Mouse (Mus musculus) liver, embryonic 14.5 days (tissue): Measurements from ENCODE around the gene Uimc1. TPM values are rescaled to one million over a fixed set of nuclear protein-coding genes. Genes with fewer than 3 reads are reported as not detected.

Experiments used
- ATAC-seq: fragments of 200-750 bp; cut with Nextera tagmentation; 2 replicates; pipeline ENCODE4 v1.8.0; 2017; ENCODE audit warnings: moderate number of reproducible peaks, mild to moderate bottlenecking, moderate library complexity; ENCODE audit not compliant: insufficient read depth
- DNase-seq, 3 experiments: peaks; one replicate each; pipeline ENCODE4 v3.0.0-alpha.2; 2012 to 2013; ENCODE audit warnings: low read depth in 3 of 3, low spot score in 3 of 3
- H3K27ac ChIP-seq: fragments of 300-500 bp; sonication (generic); 2 replicates; pipeline ENCODE4 v1.5.1; 2014; ENCODE audit warnings: moderate library complexity, mild to moderate bottlenecking, control low read depth, inconsistent platforms
- H3K27me3 ChIP-seq: fragments of 300-500 bp; sonication (generic); 2 replicates; pipeline ENCODE4 v1.6.1; 2014; ENCODE audit warnings: mild to moderate bottlenecking, low read length, moderate library complexity; ENCODE audit not compliant: control insufficient read depth, insufficient read depth
- H3K36me3 ChIP-seq: fragments of 300-500 bp; sonication (generic); replicated peaks from 2 replicates; pipeline ENCODE4 v1.6.1; 2014; ENCODE audit warnings: low read depth; ENCODE audit not compliant: control insufficient read depth, insufficient read depth
- H3K4me1 ChIP-seq, 2 experiments: fragments of 200-500 bp in 1 of 2; fragments of 300-500 bp in 1 of 2; sonication (generic) in 1 of 2; replicated peaks; 2 replicates each; pipeline ENCODE4 v1.6.1; 2012 to 2014; ENCODE audit warnings: antibody characterized with exemption in 1 of 2, inconsistent platforms in 1 of 2, low read length in 1 of 2; ENCODE audit not compliant: control insufficient read depth in 2 of 2, insufficient read depth in 2 of 2
- H3K4me2 ChIP-seq: fragments of 300-500 bp; sonication (generic); 2 replicates; pipeline ENCODE4 v1.6.1; 2014; ENCODE audit warnings: low read depth, mild to moderate bottlenecking, control low read depth, moderate library complexity
- H3K4me3 ChIP-seq, 2 experiments: fragments of 200-500 bp in 1 of 2; fragments of 300-500 bp in 1 of 2; sonication (generic) in 1 of 2; 2 replicates each; pipeline ENCODE4 v1.5.1; 2012 to 2014; ENCODE audit warnings: low read depth in 2 of 2, low read length in 2 of 2, mild to moderate bottlenecking in 2 of 2, control low read depth in 1 of 2, inconsistent platforms in 1 of 2, moderate library complexity in 1 of 2; ENCODE audit not compliant: insufficient read depth in 1 of 2
- H3K9ac ChIP-seq: fragments of 300-500 bp; sonication (generic); replicated peaks from 2 replicates; pipeline ENCODE4 v1.6.1; 2014; ENCODE audit warnings: mild to moderate bottlenecking, control low read depth, moderate library complexity
- H3K9me3 ChIP-seq: fragments of 300-500 bp; sonication (generic); 2 replicates; pipeline ENCODE4 v1.6.1; 2016; ENCODE audit warnings: low read length, mixed read lengths; ENCODE audit not compliant: control insufficient read depth
- CTCF ChIP-seq: IDR thresholded peaks from 2 replicates; pipeline ENCODE4 v1.5.1; 2016; ENCODE audit warnings: antibody characterized with exemption, low read depth, control low read depth
- EP300 ChIP-seq: IDR thresholded peaks from 2 replicates; pipeline ENCODE4 v1.6.1; 2016; ENCODE audit warnings: antibody characterized with exemption, low read depth
- WGBS: fragments of 180-500 bp; shearing (Covaris S2); extraction: QIAGEN DNeasy Blood & Tissue Kit; methylation state at CpG from one replicate; pipeline ENCODE4 v1.1.7; 2014; ENCODE audit not compliant: insufficient replicate concordance; 5-methylcytosine and 5-hydroxymethylcytosine counted together
- polyA plus RNA-seq, 2 experiments: library from polyadenylated mRNA; depleted of rRNA in 1 of 2; stranded (reverse) in 1 of 2; unstranded in 1 of 2; fragments of >200 nt; fragmentation: Nextera tagmentation in 1 of 2; extraction: Ambion mirVana in 1 of 2; gene quantifications; 2 replicates each; pipeline versions ENCODE4 v1.2.1 to v1.2.3; 2012 to 2014

Gene Uimc1
- polyA plus RNA-seq, 2 experiments, result 12.5 to 16.0 TPM

- ATAC-seq, result no peak
- no peak for TF ChIP-seq EP300
- no peak for TF ChIP-seq CTCF
- H3K4me3 ChIP-seq, result no peak overlapping the region
These were observed 121.3 kb downstream of the Uimc1 start for GRCm38 (mm10) chr13:54978804-54979203.

More at GRCm38 (mm10) chr13:54978804-54979203, 121.3 kb downstream of the Uimc1 start:
- H3K9ac ChIP-seq, result no peak overlapping the region
- no peak for DNase-seq
- H3K27me3 ChIP-seq, result no peaks in the 10 kb centered on the region
- no peaks in the 10 kb centered on the region for H3K4me1 ChIP-seq
- H3K4me2 ChIP-seq, result no peak overlapping the region
- no peaks in the 10 kb centered on the region for H3K9me3 ChIP-seq
- 51% methylated on average over 8 of the region's 8 CpGs for WGBS
- no peak overlapping the region for H3K27ac ChIP-seq
- no peaks in the 10 kb centered on the region for H3K36me3 ChIP-seq

Other genes with a start within 250 kb of the Uimc1 start
- 0.37 and 0.56 TPM in 2 replicates for gene Unc5a, start 150.9 kb downstream of the Uimc1 start, polyA plus RNA-seq (2012; rRNA removed)
- gene Unc5a, start 150.9 kb downstream of the Uimc1 start, polyA plus RNA-seq (2014; fragmentation: Nextera tagmentation; extraction: Ambion mirVana), result 0.43 and 0.72 TPM in 2 replicates
- 3.5 and 3.9 TPM in 2 replicates for gene Hk3, start 78.9 kb downstream of the Uimc1 start, polyA plus RNA-seq (2012; rRNA removed)
- 3.3 and 3.8 TPM in 2 replicates for gene Hk3, start 78.9 kb downstream of the Uimc1 start, polyA plus RNA-seq (2014; fragmentation: Nextera tagmentation; extraction: Ambion mirVana)
- gene Zfp346, start 5.0 kb upstream of the Uimc1 start, polyA plus RNA-seq (2012; rRNA removed), result 9.4 and 11.4 TPM in 2 replicates
- gene Zfp346, start 5.0 kb upstream of the Uimc1 start, polyA plus RNA-seq (2014; fragmentation: Nextera tagmentation; extraction: Ambion mirVana), result 5.6 and 6.1 TPM in 2 replicates
- gene Gm17617, start 33.2 kb upstream of the Uimc1 start, polyA plus RNA-seq (2012; rRNA removed), result not detected in 2 replicates
- gene Gm17617, start 33.2 kb upstream of the Uimc1 start, polyA plus RNA-seq (2014; fragmentation: Nextera tagmentation; extraction: Ambion mirVana), result not detected in 2 replicates
- gene Fgfr4, start 52.3 kb upstream of the Uimc1 start, polyA plus RNA-seq (2012; rRNA removed), result 3.9 and 4.7 TPM in 2 replicates
- gene Fgfr4, start 52.3 kb upstream of the Uimc1 start, polyA plus RNA-seq (2014; fragmentation: Nextera tagmentation; extraction: Ambion mirVana), result 3.3 and 4.5 TPM in 2 replicates
- 7.0 and 8.0 TPM in 2 replicates for gene Nsd1, start 109.5 kb upstream of the Uimc1 start, polyA plus RNA-seq (2012; rRNA removed)
- gene Nsd1, start 109.5 kb upstream of the Uimc1 start, polyA plus RNA-seq (2014; fragmentation: Nextera tagmentation; extraction: Ambion mirVana), result 13.8 and 15.8 TPM in 2 replicates
- gene Prelid1, start 220.2 kb upstream of the Uimc1 start, polyA plus RNA-seq (2012; rRNA removed), result 129 and 130 TPM in 2 replicates
- 230 and 238 TPM in 2 replicates for gene Prelid1, start 220.2 kb upstream of the Uimc1 start, polyA plus RNA-seq (2014; fragmentation: Nextera tagmentation; extraction: Ambion mirVana)
- 42.3 and 47.1 TPM in 2 replicates for gene Rab24, start 221.6 kb upstream of the Uimc1 start, polyA plus RNA-seq (2012; rRNA removed)
- gene Rab24, start 221.6 kb upstream of the Uimc1 start, polyA plus RNA-seq (2014; fragmentation: Nextera tagmentation; extraction: Ambion mirVana), result 43.9 and 50.7 TPM in 2 replicates
- 32.6 and 32.8 TPM in 2 replicates for gene Mxd3, start 229.5 kb upstream of the Uimc1 start, polyA plus RNA-seq (2012; rRNA removed)
- gene Mxd3, start 229.5 kb upstream of the Uimc1 start, polyA plus RNA-seq (2014; fragmentation: Nextera tagmentation; extraction: Ambion mirVana), result 23.5 and 26.3 TPM in 2 replicates